ENCODE assay signal across 31 mouse cellular contexts in genomic region chr10:127845945-127846344, GRCm38 (mm10). TPM values are rescaled to one million over a fixed set of nuclear protein-coding genes. Genes with fewer than 3 reads are reported as not detected.
"Had no signal": no experiment of that assay in that cellular context is flagged by ENCODE, and none has a peak within 500 bp of the region (broad histone marks: within the 10 kb centered on the region; RNA-seq: fewer than 3 reads in every experiment).

No protein-coding gene starts in this region.

RNA-seq across cellular contexts. Expression of gene Rdh19, which starts 3.8 kb away (rescaled TPM):
- polyA plus RNA-seq: limb, embryonic 10.5 days; limb, embryonic 11.5 days; limb, embryonic 12.5 days; limb, embryonic 13.5 days; limb, embryonic 14.5 days; limb, embryonic 15.5 days; liver, embryonic 11.5 days; liver, embryonic 12.5 days; liver, embryonic 13.5 days; liver, embryonic 16.5 days; liver, postnatal 0 days; lung, adult 2 months; lung, embryonic 14.5 days; lung, embryonic 15.5 days; lung, embryonic 16.5 days; lung, postnatal 0 days; macrophage; midbrain, embryonic 10.5 days; midbrain, embryonic 11.5 days; midbrain, embryonic 12.5 days; midbrain, embryonic 13.5 days; midbrain, embryonic 14.5 days; midbrain, embryonic 15.5 days; midbrain, embryonic 16.5 days; midbrain, postnatal 0 days; myocyte; neural tube, embryonic 11.5 days; neural tube, embryonic 12.5 days; neural tube, embryonic 13.5 days had no signal

RNA-seq across cellular contexts. Expression of gene Rdh16f2, which starts 20.3 kb away (rescaled TPM):
- polyA plus RNA-seq: limb, embryonic 10.5 days; limb, embryonic 11.5 days; limb, embryonic 12.5 days; limb, embryonic 13.5 days; limb, embryonic 14.5 days; limb, embryonic 15.5 days; liver, embryonic 11.5 days; liver, embryonic 12.5 days; liver, embryonic 13.5 days; lung, adult 2 months; lung, embryonic 14.5 days; lung, embryonic 15.5 days; lung, embryonic 16.5 days; lung, postnatal 0 days; macrophage; midbrain, embryonic 10.5 days; midbrain, embryonic 11.5 days; midbrain, embryonic 12.5 days; midbrain, embryonic 13.5 days; midbrain, embryonic 14.5 days; midbrain, embryonic 15.5 days; midbrain, embryonic 16.5 days; midbrain, postnatal 0 days; neural tube, embryonic 11.5 days; neural tube, embryonic 12.5 days; neural tube, embryonic 13.5 days had no signal

RNA-seq across cellular contexts. Expression of gene Rdh7, which starts 42.7 kb away (rescaled TPM):
- polyA plus RNA-seq: limb, embryonic 10.5 days; limb, embryonic 11.5 days; limb, embryonic 12.5 days; limb, embryonic 13.5 days; limb, embryonic 15.5 days; liver, embryonic 11.5 days; liver, embryonic 12.5 days; lung, embryonic 14.5 days; lung, embryonic 15.5 days; lung, embryonic 16.5 days; lung, postnatal 0 days; macrophage; midbrain, embryonic 10.5 days; midbrain, embryonic 11.5 days; midbrain, embryonic 12.5 days; midbrain, embryonic 13.5 days; midbrain, embryonic 14.5 days; midbrain, embryonic 15.5 days; midbrain, embryonic 16.5 days; midbrain, postnatal 0 days; myocyte; neural tube, embryonic 11.5 days; neural tube, embryonic 12.5 days; neural tube, embryonic 13.5 days had no signal

RNA-seq across cellular contexts. Expression of gene Rdh16, which starts 45.0 kb away (rescaled TPM):
- polyA plus RNA-seq: limb, embryonic 10.5 days; limb, embryonic 11.5 days; limb, embryonic 12.5 days; limb, embryonic 13.5 days; liver, embryonic 11.5 days; liver, embryonic 12.5 days; liver, embryonic 13.5 days; liver, embryonic 14.5 days; lung, embryonic 14.5 days; lung, embryonic 15.5 days; lung, embryonic 16.5 days; lung, postnatal 0 days; macrophage; midbrain, embryonic 10.5 days; midbrain, embryonic 11.5 days; midbrain, embryonic 12.5 days; midbrain, embryonic 13.5 days; midbrain, embryonic 15.5 days; midbrain, embryonic 16.5 days; midbrain, postnatal 0 days; myocyte; neural tube, embryonic 11.5 days; neural tube, embryonic 12.5 days; neural tube, embryonic 13.5 days had no signal

RNA-seq across cellular contexts. Expression of gene Sdr9c7, which starts 52.4 kb away (rescaled TPM):
- polyA plus RNA-seq: limb, embryonic 10.5 days; limb, embryonic 11.5 days; limb, embryonic 12.5 days; limb, embryonic 13.5 days; liver, embryonic 11.5 days; liver, embryonic 12.5 days; liver, embryonic 13.5 days; liver, embryonic 14.5 days; liver, embryonic 15.5 days; liver, embryonic 16.5 days; lung, embryonic 14.5 days; lung, embryonic 15.5 days; lung, embryonic 16.5 days; lung, postnatal 0 days; macrophage; midbrain, embryonic 10.5 days; midbrain, embryonic 11.5 days; midbrain, embryonic 12.5 days; midbrain, embryonic 13.5 days; midbrain, embryonic 14.5 days; midbrain, embryonic 15.5 days; midbrain, embryonic 16.5 days; midbrain, postnatal 0 days; myocyte; neural tube, embryonic 11.5 days; neural tube, embryonic 12.5 days; neural tube, embryonic 13.5 days had no signal
